Mouse (Mus musculus): ENCODE data around the gene Tjp1. TPM values are rescaled to one million over a fixed set of nuclear protein-coding genes. Genes with fewer than 3 reads are reported as not detected.

Tjp1 gene
- polyA plus RNA-seq, 1 experiment from 2014 or later: 18.7 TPM

- peaks cover 8% of the 10 kb centered on the region for H3K4me1 ChIP-seq
- no peak overlapping the region for H3K4me3 ChIP-seq
- no peaks in the 10 kb centered on the region for H3K36me3 ChIP-seq
- no peaks in the 10 kb centered on the region for H3K27me3 ChIP-seq
- WGBS: 71% methylated on average over 5 of the region's 5 CpGs
- ATAC-seq (ENCODE audit: insufficient number of reproducible peaks, insufficient read depth, low FRiP score, low TSS enrichment, low read depth): no peak
- H3K9ac ChIP-seq: no peak overlapping the region
- H3K27ac ChIP-seq: no peak overlapping the region
- H3K9me3 ChIP-seq: no peaks in the 10 kb centered on the region
- no peak overlapping the region for H3K4me2 ChIP-seq
Observed at GRCm38 (mm10) chr7:65484170-65484778, 43.3 kb downstream of the Tjp1 start.

- Histone ChIP-seq H3K36me3 (no peaks in the 10 kb centered on the region), H3K4me1 (peaks cover 8% of the 10 kb centered on the region), H3K4me2 (no peak overlapping the region), H3K27ac (no peak overlapping the region), H3K27me3 (no peaks in the 10 kb centered on the region), H3K9me3 (no peaks in the 10 kb centered on the region), H3K9ac (no peak overlapping the region), H3K4me3 (no peak overlapping the region)
- WGBS: 62% methylated on average over 2 of the region's 2 CpGs
- no peak for ATAC-seq (ENCODE audit: insufficient number of reproducible peaks, insufficient read depth, low FRiP score, low TSS enrichment, low read depth)
Observed at GRCm38 (mm10) chr7:65482216-65482615, 45.4 kb downstream of the Tjp1 start.

GRCm38 (mm10) chr7:65472048-65472447 is 55.5 kb downstream of the Tjp1 start:
- no peak for ATAC-seq (ENCODE audit: insufficient number of reproducible peaks, insufficient read depth, low FRiP score, low TSS enrichment, low read depth)
- Histone ChIP-seq H3K9ac (no peak overlapping the region), H3K4me2 (no peak overlapping the region), H3K27ac (no peak overlapping the region), H3K4me1 (peaks cover 12% of the 10 kb centered on the region), H3K9me3 (no peaks in the 10 kb centered on the region), H3K4me3 (no peak overlapping the region), H3K36me3 (no peaks in the 10 kb centered on the region), H3K27me3 (no peaks in the 10 kb centered on the region)
- 67% methylated on average over 3 of the region's 3 CpGs for WGBS

- Histone ChIP-seq H3K9me3 (no peaks in the 10 kb centered on the region), H3K9ac (no peak overlapping the region), H3K36me3 (no peaks in the 10 kb centered on the region), H3K27me3 (no peaks in the 10 kb centered on the region), H3K4me2 (no peak overlapping the region), H3K4me1 (peaks cover 12% of the 10 kb centered on the region), H3K27ac (no peak overlapping the region), H3K4me3 (no peak overlapping the region)
- 85% methylated on average over 6 of the region's 6 CpGs for WGBS
- ATAC-seq (ENCODE audit: insufficient number of reproducible peaks, insufficient read depth, low FRiP score, low TSS enrichment, low read depth): no peak
Observed at GRCm38 (mm10) chr7:65471406-65471805, 56.2 kb downstream of the Tjp1 start.

GRCm38 (mm10) chr7:65470214-65470613 is 57.4 kb downstream of the Tjp1 start:
- H3K9me3 ChIP-seq: no peaks in the 10 kb centered on the region
- H3K9ac ChIP-seq: no peak overlapping the region
- 0 out of 2 replicates have a peak overlapping the region, but pooled peaks have one; percentile 2 for H3K27ac ChIP-seq
- H3K4me1 ChIP-seq: peaks cover 12% of the 10 kb centered on the region
- WGBS: 11% methylated on average over 8 of the region's 8 CpGs
- H3K36me3 ChIP-seq: no peaks in the 10 kb centered on the region
- ATAC-seq (ENCODE audit: insufficient number of reproducible peaks, insufficient read depth, low FRiP score, low TSS enrichment, low read depth): no peak
- H3K4me3 ChIP-seq: no peak overlapping the region
- no peaks in the 10 kb centered on the region for H3K27me3 ChIP-seq
- 0 out of 2 replicates have a peak overlapping the region, but pooled peaks have one; percentile 15 for H3K4me2 ChIP-seq

- Histone ChIP-seq H3K27ac (0 out of 2 replicates have a peak overlapping the region, but pooled peaks have one; percentile 2), H3K9me3 (no peaks in the 10 kb centered on the region), H3K9ac (no peak overlapping the region), H3K27me3 (no peaks in the 10 kb centered on the region), H3K36me3 (no peaks in the 10 kb centered on the region), H3K4me3 (no peak overlapping the region), H3K4me2 (no peak overlapping the region), H3K4me1 (peaks cover 12% of the 10 kb centered on the region)
- no peak for ATAC-seq (ENCODE audit: insufficient number of reproducible peaks, insufficient read depth, low FRiP score, low TSS enrichment, low read depth)
- 16% methylated on average over 6 of the region's 6 CpGs for WGBS
Observed at GRCm38 (mm10) chr7:65469666-65470065, 57.9 kb downstream of the Tjp1 start.

- H3K9ac ChIP-seq: no peak overlapping the region
- WGBS: 80% methylated on average over 8 of the region's 8 CpGs
- no peak overlapping the region for H3K27ac ChIP-seq
- peaks cover 12% of the 10 kb centered on the region for H3K4me1 ChIP-seq
- ATAC-seq (ENCODE audit: insufficient number of reproducible peaks, insufficient read depth, low FRiP score, low TSS enrichment, low read depth): no peak
- no peak overlapping the region for H3K4me2 ChIP-seq
- H3K27me3 ChIP-seq: no peaks in the 10 kb centered on the region
- H3K9me3 ChIP-seq: no peaks in the 10 kb centered on the region
- H3K4me3 ChIP-seq: no peak overlapping the region
- H3K36me3 ChIP-seq: no peaks in the 10 kb centered on the region
Observed at GRCm38 (mm10) chr7:65468191-65468590, 59.4 kb downstream of the Tjp1 start.

GRCm38 (mm10) chr7:65467306-65468021 is 60.1 kb downstream of the Tjp1 start:
- H3K9ac ChIP-seq: no peak overlapping the region
- no peaks in the 10 kb centered on the region for H3K9me3 ChIP-seq
- H3K27me3 ChIP-seq: no peaks in the 10 kb centered on the region
- no peak overlapping the region for H3K27ac ChIP-seq
- peaks cover 12% of the 10 kb centered on the region for H3K4me1 ChIP-seq
- ATAC-seq (ENCODE audit: insufficient number of reproducible peaks, insufficient read depth, low FRiP score, low TSS enrichment, low read depth): no peak
- no peak overlapping the region for H3K4me3 ChIP-seq
- H3K4me2 ChIP-seq: no peak overlapping the region
- no peaks in the 10 kb centered on the region for H3K36me3 ChIP-seq
- 85% methylated on average over 4 of the region's 4 CpGs for WGBS

GRCm38 (mm10) chr7:65466137-65466536 is 61.4 kb downstream of the Tjp1 start:
- Histone ChIP-seq H3K4me1 (peaks cover 12% of the 10 kb centered on the region), H3K4me2 (no peak overlapping the region), H3K9me3 (no peaks in the 10 kb centered on the region), H3K27me3 (no peaks in the 10 kb centered on the region), H3K4me3 (no peak overlapping the region), H3K9ac (no peak overlapping the region), H3K36me3 (no peaks in the 10 kb centered on the region), H3K27ac (no peak overlapping the region)
- ATAC-seq (ENCODE audit: insufficient number of reproducible peaks, insufficient read depth, low FRiP score, low TSS enrichment, low read depth): no peak
- 44% methylated on average over 11 of the region's 11 CpGs for WGBS

GRCm38 (mm10) chr7:65464518-65465037 is 63.0 kb downstream of the Tjp1 start:
- Histone ChIP-seq H3K4me1 (peaks cover under 1% of the 10 kb centered on the region; the same call in 1 of the 2 replicates), H3K36me3 (no peaks in the 10 kb centered on the region), H3K27me3 (no peaks in the 10 kb centered on the region), H3K9me3 (no peaks in the 10 kb centered on the region), H3K9ac (no peak overlapping the region), H3K27ac (no peak overlapping the region), H3K4me3 (no peak overlapping the region), H3K4me2 (no peak overlapping the region)
- ATAC-seq (ENCODE audit: insufficient number of reproducible peaks, insufficient read depth, low FRiP score, low TSS enrichment, low read depth): no peak
- WGBS: 81% methylated on average over 3 of the region's 3 CpGs

GRCm38 (mm10) chr7:65463438-65463837 is 64.1 kb downstream of the Tjp1 start:
- Histone ChIP-seq H3K9me3 (no peaks in the 10 kb centered on the region), H3K27me3 (no peaks in the 10 kb centered on the region), H3K4me3 (no peak overlapping the region), H3K4me1 (no peaks in the 10 kb centered on the region), H3K36me3 (no peaks in the 10 kb centered on the region), H3K27ac (no peak overlapping the region), H3K4me2 (no peak overlapping the region), H3K9ac (no peak overlapping the region)
- no peak for ATAC-seq (ENCODE audit: insufficient number of reproducible peaks, insufficient read depth, low FRiP score, low TSS enrichment, low read depth)
- 74% methylated on average over 4 of the region's 4 CpGs for whole genome bisulfite sequencing

- Histone ChIP-seq H3K9ac (no peak overlapping the region), H3K4me1 (no peaks in the 10 kb centered on the region), H3K36me3 (no peaks in the 10 kb centered on the region), H3K9me3 (no peaks in the 10 kb centered on the region), H3K4me3 (no peak overlapping the region), H3K27ac (no peak overlapping the region), H3K27me3 (no peaks in the 10 kb centered on the region), H3K4me2 (no peak overlapping the region)
- ATAC-seq (ENCODE audit: insufficient number of reproducible peaks, insufficient read depth, low FRiP score, low TSS enrichment, low read depth): no peak
- 88% methylated on average over 1 of the region's 1 CpGs for WGBS
Observed at GRCm38 (mm10) chr7:65461412-65461811, 66.2 kb downstream of the Tjp1 start.
